Mouse (Mus musculus): ENCODE data around the gene Zfp36.
"Not testable (repeated sequence)": the region's sequence is repeated elsewhere in the genome, so short reads cannot be mapped to it uniquely, and the experiment has no call there.

Gene Zfp36

DNA sequence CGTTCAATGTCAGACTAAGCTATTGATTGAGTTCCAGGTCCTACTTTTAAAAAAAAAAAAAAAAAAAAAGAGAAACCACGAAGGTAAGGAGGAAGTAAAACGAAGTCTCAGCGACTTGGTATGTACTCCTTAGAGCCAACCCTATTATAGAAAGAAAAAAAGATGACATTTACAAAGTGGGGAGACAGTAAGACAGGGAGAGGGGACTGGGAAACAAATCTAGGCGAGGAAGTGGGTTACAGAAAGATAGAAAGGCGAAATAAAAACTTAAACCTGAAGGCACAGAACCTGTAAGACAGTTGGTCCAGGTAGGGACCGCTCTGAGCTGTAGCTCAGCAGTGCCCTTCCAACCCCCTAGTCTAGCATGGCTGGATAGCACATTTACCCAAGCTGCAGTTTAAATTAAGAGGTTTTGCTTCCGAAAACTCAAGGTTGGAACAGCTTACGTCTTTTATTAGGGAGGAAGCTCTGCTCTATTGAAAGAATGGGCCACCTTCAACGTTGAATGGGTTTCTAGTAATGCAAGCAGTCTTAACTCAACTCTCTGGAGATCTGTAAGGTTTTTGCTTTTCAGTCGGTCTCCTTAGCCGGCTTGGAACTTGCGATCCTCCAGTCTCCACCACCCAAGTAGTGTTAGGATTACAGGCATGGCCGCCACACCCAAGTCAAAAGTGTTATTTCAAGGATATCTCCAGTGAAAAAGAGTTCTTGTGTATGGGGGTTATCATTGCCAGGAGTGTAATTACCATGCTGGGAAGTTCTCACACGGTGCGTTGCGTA lies at the start of gene Zfp36:
Gene Zfp36 (minus strand): TSS at position 17 of the 780 bp plus-strand sequence.
- DNase-seq: no peak

- peak; percentile 39 for DNase-seq
Measured at GRCm38 (mm10) chr7:28427738-28428137, 47.7 kb upstream of the Zfp36 start.

DNA sequence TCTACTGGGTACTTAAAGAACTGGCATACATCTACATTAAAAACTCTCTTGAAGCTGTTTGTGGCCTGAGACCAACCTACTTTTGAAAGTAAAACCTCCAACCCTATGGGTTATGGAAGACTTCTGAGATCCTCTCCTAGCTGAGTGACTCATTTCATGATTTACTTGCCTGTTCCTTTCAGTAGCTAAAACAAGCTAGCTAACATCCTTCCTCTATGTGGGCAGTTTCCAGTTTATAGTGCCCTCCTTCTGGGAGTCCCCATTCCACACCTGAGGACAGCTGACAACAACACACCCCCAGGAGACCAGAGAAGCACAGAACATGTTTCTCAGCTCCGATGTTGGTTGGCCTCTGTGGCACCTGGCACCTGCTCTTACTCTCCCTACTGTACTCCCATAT lies 43.0 kb upstream of the Zfp36 start:
- no peak for DNase-seq

DNA sequence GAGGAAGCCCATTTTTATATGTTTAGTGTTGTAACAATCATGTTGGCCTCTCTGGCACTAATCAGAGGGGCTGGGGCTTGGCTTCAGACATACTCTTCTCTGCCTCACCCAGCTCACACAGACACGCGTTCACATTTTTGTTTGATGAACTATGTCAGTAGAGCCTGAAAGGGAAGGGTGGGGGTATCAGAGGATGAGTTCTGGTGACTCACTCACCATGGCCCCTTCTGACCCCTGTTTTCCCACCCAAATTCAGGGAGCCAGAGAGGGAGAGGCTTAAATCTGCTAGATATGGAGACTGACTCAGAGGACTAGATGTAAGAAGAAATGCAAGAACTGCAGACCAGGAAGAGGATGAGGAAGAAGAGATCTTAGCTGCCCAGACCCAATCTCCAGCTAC lies 39.4 kb upstream of the Zfp36 start:
- DNase-seq: no peak

DNA sequence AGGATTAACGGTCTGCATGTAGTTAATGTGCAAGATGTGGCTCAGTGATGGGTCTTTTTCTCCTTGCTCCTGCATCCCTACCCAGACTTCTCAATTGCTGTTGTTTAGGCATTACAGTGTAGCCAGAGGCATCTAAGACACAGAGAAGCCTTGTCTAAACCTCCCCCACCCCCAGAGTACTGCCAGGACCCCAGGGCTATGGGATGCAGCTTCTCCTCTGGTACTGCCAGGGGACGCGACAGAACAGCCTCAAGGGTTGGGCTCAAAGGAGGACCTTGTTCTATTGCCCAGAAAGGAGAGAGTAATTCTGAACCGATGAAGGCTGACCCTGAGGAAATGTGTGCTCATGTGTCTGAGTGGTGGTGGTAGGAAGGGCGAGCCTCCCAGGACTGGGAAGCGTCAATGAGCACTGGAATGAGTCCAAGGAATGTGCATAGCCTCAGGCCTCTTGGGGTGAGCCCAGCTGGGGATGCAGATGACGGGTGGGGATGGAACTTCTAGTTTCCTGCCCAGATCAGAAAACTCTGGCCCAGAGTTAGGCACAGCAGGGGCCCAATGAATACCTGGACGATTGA lies 38.1 kb upstream of the Zfp36 start:
- DNase-seq: peak; percentile 87

GRCm38 (mm10) chr7:28417368-28417767 lies 37.3 kb upstream of the Zfp36 start:
- no peak for DNase-seq

- DNase-seq: no peak
Measured at GRCm38 (mm10) chr7:28412826-28413225, 32.8 kb upstream of the Zfp36 start.

GRCm38 (mm10) chr7:28410841-28411475 lies 30.9 kb upstream of the Zfp36 start:
- peak; percentile 87 for DNase-seq

DNA sequence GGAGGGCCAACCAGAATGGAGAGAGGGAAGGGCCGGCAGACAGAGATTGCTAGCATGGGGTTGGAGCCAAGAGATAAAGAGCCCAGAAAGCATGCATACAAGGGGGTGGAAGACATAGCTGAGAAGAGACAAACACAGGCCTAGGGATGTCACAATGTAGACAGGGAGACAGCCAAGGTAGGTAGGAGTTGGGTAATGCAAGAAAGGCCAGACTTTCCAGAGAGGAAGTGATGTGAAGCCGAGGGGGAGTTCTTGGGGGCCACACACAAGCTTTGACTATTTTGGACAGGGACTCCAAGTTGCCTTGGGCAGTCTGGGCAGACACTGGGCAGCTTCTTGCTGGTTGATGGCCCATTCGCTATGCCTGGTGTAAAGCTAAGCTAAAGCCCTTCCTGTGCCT lies 21.9 kb upstream of the Zfp36 start:
- no peak for DNase-seq

GRCm38 (mm10) chr7:28401030-28401429 lies 21.0 kb upstream of the Zfp36 start:
- DNase-seq: no peak

DNA sequence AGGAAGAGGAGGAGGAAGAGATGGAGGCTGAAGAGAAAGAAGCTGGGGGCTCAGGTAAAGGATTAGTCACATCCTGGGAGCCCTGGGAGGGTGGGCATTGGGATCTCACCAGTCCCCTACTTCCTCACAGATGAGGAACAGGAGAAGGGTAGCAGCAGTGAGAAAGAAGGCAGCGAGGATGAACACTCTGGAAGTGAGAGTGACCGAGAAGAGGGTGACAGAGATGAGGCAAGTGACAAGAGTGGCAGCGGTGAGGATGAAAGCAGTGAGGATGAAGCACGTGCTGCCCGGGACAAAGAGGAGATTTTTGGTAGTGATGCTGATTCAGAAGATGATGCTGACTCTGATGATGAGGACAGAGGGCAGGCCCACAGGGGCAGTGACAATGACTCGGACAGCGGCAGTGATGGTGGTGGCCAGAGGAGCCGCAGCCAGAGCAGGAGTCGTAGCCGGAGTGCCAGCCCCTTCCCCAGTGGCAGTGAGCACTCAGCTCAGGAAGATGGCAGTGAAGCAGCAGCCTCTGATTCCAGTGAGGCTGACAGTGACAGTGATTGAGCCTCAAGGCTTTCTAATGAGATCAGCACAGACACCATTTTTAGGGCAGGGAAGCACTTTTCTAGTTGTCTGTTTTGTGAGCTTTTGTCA lies 18.8 kb upstream of the Zfp36 start:
- DNase-seq: no peak

DNA sequence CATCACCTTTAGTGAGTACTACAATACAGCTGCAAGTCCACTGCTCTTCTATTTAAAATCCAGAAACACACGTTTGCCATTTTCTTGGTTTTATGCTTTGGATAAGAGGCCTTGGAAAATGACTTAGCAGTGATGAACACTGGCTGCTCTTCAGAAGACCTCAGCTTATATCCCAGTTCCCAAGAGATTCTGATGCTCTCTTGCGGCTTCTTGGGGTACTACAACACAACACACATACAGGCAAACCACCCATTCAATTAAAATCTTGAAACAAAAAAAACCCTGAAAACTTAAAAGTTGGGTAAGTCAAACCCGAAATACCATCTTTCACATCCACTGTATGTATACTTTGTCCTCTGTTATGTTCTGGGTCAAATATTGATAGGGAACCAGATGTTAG lies 17.9 kb upstream of the Zfp36 start:
- DNase-seq: peak; percentile 56

DNA sequence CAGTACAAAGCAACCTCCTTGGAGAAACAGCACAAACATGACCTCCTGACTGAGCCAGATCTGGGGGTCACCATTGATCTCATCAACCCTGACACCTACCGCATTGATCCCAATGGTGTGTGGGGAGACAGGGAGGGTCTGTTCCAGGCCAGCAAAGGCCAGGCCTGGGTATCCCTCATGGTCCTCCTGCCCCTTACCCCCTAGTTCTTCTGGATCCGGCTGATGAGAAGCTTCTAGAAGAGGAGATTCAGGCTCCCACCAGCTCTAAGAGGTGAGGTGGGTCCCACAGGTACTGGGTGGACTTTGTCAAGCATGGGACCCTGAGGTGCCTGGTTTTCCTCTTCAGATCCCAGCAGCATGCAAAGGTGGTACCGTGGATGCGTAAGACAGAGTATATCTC lies 15.4 kb upstream of the Zfp36 start:
- DNase-seq: no peak

DNA sequence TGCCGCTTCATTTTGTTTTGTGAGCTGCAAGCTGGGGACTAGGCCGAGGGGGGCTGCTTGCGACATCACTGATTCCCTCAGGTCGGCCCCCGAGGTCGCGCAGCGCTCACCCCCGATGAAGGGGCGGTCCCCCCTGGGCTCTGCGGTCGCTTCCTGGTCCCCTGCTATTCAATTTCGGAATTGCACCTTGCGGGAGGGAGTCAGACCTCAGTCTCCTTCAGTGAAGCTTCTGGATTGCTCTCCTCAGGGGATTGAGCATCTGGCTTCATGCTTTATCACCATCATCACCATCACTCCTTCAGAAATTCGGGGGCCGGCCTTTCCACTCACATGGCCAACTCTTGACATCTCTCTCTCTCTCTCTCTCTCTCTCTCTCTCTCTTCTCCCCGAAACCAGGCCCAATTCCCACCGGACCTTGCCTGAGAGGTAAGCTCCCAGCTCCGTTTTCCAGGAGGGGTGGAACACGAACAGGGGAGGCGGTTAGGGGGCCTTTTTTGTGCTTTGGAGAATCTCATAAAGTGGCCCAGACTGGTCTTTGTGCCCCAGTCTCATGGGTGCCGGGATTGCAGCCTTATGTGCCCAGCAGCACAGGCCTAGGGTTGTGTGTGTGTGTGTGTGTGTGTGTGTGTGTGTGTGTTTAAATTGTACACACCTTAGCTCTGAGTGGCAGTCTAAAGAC lies 13.4 kb upstream of the Zfp36 start:
- no peak for DNase-seq

DNA sequence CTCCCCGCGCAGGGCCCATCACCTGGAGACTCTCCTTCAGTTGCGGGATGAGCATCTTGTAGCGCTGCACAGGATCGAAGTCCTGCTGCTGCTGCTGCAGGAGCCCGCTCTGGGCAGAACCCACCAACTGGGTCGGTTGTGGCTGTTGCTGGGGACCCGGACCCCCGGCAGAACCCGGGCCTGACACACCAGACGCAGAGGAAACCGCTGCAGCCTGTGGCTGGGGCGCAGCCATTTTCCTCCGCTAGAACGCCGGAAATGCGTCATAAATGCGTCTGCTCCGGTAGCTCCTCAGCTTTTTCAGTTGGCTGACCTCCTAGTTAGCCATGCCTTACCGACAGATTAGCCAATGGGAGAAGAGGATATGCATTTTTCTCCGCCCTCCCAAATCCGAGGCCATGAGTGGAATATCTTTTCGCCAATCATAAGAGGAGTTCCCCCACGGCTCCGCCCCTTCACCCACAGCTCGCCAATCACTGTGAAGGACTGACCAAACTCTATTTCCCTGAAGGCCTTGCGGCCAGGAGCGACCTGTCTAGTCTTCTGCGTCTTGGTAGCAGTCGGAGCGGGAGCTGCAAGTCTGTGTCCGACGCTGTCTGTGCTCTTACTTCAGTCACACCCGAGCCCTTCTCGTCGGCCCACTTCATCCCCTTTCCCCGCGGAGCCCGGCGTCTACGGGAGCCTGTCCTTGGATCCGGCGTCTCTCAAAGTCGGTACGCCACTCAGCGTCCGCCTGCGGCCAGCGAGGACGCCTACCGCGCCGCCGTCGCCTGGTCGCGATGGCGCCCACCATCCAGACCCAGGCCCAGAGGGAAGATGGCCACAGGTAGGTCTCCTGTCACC lies 12.6 kb upstream of the Zfp36 start, which contains the start of the genes Med29 and Paf1:
Gene Med29 (minus strand): TSS at position 280 of the 843 bp plus-strand sequence.
Gene Paf1 (plus strand): TSS at position 523 of the 843 bp plus-strand sequence.
- peak; percentile 98 for DNase-seq

DNA sequence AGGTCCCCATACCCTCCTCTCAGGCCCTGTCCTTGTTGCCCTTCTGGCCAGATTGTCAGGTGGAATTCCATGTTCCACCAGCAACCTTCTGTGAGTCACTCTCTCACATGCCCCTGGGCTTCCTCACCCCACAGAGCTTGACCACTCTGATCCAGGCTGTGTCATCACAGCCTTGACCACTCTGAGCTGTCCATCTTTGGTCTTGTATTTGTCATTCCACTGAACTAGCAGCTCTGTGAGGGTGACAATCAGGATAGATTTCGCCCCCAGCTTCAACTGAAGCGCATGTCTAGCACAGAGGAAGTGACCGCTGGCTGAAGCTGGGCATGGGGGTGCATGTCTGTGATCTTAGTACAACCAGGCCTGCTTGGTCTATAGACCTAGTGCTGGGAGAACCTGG lies 10.3 kb upstream of the Zfp36 start:
- DNase-seq: no peak

- DNase-seq: not testable (repeated sequence)
Measured at GRCm38 (mm10) chr7:28387384-28387783, 7.3 kb upstream of the Zfp36 start.

DNA sequence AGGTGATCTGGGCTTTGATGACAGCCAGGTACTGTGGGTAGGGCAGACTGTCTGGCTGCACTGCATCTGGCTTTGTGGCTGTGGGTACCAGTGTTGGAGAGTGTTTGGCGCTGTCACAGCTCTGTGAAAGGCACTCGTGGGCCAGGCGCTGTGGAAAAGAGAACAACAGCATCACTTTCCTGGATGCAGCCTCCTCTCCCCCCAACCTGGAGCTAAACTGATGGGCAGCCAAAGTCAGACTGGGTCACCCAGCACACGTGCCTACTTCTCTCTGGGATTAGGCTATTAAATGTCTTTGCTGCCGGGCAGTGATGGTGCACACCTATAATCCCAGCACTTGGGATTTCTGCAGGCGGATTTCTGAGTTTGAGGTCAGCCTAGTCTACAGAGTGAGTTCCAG lies 6.8 kb upstream of the Zfp36 start:
- DNase-seq: not testable (repeated sequence)

DNA sequence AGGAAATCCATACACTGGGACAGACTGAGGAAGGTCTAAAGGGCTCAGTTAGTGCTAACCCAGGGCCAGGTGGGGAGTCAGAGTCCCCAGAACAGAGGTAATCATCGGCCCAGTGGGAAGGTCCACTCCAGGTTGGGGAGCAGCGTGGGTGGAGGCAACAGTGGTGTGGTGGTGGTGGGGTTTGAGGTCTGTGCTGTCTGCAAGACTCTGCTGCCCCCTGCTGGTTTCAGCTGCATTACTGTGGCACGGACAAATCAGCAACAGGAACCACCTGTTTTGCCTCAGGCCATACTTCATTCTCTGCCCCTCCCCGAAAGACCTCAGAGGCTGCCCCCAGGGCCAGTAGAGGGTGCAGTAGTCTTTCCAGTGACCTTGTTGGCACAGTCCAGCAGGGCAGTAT lies 6.4 kb upstream of the Zfp36 start:
- peak; percentile 90 for DNase-seq

DNA sequence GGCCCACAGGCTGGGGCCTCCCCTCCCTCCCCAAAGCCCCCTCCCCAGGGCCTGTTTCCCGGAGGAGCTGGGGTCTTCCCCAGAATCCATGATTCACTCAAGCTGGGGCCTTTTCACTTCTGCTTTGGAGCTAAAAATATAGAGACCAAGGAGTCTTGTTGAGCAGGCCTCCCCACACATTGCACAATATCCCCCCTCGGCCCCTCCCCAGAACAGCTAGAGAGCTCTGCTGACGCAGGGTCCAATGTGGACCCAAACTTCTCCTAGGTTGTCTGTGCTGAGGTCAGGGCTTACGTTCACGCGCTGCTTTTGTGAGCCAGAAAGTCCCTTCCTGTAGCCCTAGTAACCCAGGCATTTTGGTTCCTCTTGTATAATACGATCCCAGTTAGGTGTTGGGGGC lies 6.0 kb upstream of the Zfp36 start:
- no peak for DNase-seq

DNA sequence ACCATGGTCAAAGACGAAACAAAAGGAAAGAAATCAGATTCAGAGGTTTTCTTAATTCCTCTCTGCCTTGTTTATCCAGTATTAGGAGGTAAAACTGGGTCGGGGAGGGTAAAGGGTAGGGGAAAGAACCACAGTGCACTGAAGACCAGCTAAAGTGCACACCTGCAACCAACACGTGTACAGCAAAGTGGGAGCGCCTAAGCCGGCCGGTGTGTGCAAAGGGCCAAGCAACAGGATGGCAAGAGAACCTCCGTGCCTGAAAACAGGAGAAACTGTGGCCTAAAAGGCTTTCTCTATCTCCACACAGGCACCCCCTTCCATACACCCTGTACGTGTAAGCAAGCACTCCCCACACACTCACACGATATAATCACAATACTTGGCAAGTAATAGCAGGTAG lies 5.1 kb upstream of the Zfp36 start:
- DNase-seq: no peak

DNA sequence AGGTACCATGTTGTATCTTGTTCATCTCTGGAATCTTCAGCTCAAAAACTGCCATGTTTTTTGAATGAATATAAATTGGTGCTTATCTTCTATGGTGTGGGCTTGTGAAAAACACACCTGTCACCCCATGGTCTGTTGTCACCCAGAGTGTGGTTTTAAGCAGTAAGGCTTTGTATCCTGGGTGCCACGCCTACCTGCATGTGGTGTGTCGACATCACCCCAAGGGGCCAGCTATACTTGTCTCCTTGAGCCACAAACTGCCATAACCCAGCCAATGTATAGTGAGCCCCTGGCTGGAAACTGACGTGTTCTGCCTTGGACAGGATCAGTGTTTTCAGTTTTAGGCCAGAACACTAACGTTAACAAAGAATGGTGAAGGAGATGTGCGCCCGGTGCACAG lies 4.1 kb upstream of the Zfp36 start:
- no peak for DNase-seq
